Mouse (Mus musculus): ENCODE results near the gene Socs3. TPM values are rescaled to one million over a fixed set of nuclear protein-coding genes. Genes with fewer than 3 reads are reported as not detected.

Socs3 gene
- total RNA-seq, 2 experiments from 2014 or later: 11.8 to 12.7 TPM

DNA sequence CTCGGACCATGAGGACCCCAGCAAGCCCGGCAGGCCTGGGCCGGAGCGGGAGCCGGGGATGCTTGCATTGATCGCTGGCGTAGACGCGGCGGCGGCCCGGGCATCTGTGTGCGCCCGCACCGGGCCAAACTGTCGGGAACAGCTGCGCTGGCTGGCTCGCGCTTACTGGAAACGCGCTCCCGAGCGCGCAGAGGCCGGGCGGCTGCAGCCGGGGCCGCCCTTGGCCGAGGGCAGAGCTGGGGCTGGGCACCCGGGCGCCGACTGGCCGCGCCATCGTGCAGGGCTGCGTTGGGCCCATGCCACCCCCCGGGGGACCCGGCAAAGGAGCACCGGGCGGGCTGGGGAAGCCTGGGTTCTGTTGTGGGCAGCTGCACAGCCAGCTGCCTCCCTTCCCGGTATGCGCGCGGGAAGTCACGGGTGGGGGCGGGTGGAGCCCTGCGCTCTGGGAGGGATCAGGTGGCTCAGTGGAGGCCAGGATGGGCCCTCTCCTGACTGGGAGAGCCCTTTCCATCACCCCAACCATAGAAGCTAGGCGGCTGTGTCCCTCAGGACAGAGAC, 39.0 kb downstream of the Socs3 start:
- DNase-seq (ENCODE audit: low spot score in 2 of 2): no peak

DNA sequence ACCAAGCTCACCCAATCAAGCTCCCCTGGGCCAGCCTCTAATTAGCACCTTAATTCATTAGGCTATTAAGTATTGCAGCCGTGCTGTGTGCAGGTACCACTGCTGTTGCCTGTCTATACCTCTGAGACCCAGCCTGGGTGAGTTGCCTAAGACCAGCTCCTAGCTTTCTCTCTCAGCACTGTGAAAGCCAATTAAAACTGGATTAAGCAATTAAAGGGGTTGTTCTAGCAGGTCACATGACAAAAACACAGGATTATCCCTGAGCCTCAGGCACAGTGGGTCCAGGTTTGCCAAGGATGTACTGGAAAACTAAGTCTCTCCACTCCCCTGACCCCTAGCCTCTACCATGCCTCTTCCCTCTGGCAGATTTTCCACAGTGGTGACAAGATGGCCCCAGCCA, 44.3 kb downstream of the Socs3 start:
- no peak for DNase-seq (ENCODE audit: low spot score in 2 of 2)

DNA sequence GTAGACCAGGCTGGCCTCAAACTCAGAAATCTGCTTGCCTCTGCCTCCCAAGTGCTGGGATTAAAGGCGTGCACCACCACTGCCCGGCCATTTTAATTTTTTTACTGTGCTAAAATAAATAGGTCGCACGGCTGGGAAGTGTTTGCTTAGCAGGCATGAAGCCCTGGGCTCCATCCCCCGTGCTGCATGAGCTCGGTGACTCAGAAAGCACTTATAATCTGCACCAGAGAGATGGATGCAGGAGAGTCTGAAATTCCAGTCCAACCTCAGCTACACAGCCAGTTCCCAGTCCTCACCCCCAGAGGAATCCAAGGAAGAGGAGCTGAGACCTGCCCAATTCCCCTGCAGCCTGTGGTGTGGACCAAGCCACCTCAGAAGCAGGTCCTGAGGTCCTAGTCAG, 45.4 kb downstream of the Socs3 start:
- DNase-seq (ENCODE audit: low spot score in 2 of 2): no peak

DNA sequence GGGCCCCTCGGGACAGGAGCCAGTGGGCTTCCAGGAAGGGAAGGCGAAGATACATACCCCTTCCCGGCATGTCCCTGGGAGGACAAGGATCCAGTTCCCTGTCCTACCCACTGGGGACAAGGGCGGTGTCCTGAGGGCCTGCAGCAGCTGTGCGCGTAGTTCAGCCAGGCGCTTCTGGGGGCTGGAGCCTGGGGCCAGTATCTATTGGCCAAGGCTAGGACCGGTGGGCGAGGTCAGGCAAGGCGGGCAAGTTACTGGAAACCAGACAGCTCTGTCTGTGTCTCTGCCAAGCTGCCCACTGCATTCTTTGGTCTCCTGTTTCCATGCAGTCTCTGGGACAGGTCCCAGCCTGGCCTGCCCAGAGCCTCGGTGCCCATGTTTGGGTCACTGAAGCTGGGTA, 46.6 kb downstream of the Socs3 start:
- DNase-seq (ENCODE audit: low spot score in 2 of 2): no peak

DNA sequence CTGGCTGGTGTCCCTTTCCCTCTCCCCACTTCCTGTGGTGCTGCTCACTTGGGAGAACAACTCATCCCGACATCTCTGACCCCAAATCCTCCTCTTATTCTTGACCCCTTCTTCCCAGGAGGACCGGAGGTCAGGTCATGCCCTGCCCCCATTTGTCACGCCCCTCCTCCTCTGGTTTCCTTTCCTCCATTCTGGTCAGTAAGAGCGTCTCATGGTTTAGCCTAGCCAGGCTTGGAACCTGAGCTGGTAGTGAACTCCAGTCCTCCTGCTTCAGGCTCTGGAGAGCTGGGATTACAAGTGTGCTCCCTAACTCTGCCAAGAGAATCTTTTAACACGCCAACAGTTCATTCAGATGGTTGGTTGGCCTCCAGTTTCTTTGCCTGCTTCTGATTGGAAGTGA, 50.6 kb downstream of the Socs3 start:
- DNase-seq (ENCODE audit: low spot score in 2 of 2): no peak

DNA sequence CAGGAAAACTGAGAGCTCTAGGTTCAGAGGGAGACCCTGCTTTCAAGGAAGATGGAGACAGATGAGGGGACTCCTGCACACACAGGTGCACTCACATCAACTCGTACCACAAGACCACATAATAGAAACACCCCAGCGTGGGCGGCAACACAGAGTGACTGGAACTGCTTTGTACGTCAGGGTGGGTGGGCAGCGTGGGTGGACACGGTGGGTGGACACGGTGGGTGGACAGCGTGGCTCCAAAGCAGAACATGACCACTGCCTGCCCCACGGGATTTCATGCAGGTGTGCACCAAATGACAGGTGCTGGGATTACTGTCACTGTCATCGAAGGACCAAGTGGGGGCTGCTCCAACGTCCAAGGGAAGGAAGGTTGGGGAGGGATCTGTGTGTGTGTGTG, 51.3 kb downstream of the Socs3 start:
- DNase-seq (ENCODE audit: low spot score in 2 of 2): no peak

Small RNAs within 50 kb of the gene (microRNA-seq; reads per million reads assigned to microRNA genes)
- gene Mir6933: 1.6 reads per million

Other genes with a start within 250 kb of the Socs3 start
- gene Tmc8, start 188.0 kb downstream of the Socs3 start, total RNA-seq (2021): 1 to 10 TPM; 7.1 to 7.6 TPM
- 10 to 100 TPM; 49.7 to 55.0 TPM for gene Tmc6, start 187.8 kb downstream of the Socs3 start, total RNA-seq (2021)
- 1 to 10 TPM in 1 of 2 experiments, under 1 TPM in 1; 0.87 to 1.7 TPM for gene 6030468B19Rik, start 172.4 kb downstream of the Socs3 start, total RNA-seq (2021)
- 1 to 10 TPM; 2.1 to 3.0 TPM for gene Gm20708, start 160.4 kb downstream of the Socs3 start, total RNA-seq (2021)
- 10 to 100 TPM; 81.3 to 86.8 TPM for gene Syngr2, start 160.4 kb downstream of the Socs3 start, total RNA-seq (2021)
- 10 to 100 TPM; 18.1 to 21.7 TPM for gene Afmid, start 144.1 kb downstream of the Socs3 start, total RNA-seq (2021)
- 10 to 100 TPM; 78.3 to 82.1 TPM for gene Tk1, start 144.0 kb downstream of the Socs3 start, total RNA-seq (2021)
- 10 to 100 TPM; 43.4 to 43.8 TPM for gene Birc5, start 120.8 kb downstream of the Socs3 start, total RNA-seq (2021)
- gene Tmem235, start 109.3 kb downstream of the Socs3 start, total RNA-seq (2021): not detected
- gene Tha1, start 96.6 kb downstream of the Socs3 start, total RNA-seq (2021): 10 to 100 TPM; 15.1 to 15.6 TPM
- gene Pgs1, start 16.2 kb upstream of the Socs3 start, total RNA-seq (2021): 10 to 100 TPM; 39.1 to 40.4 TPM
- gene Dnah17, start 160.6 kb upstream of the Socs3 start, total RNA-seq (2021): under 1 TPM; 0.08 to 0.42 TPM